Mouse (Mus musculus): ENCODE results near the gene Ifnar1.

Gene Ifnar1

GRCm38 (mm10) chr16:91461066-91461638 lies 23.9 kb upstream of the Ifnar1 start:
- no peak for ATAC-seq (ENCODE audit: low TSS enrichment)

GRCm38 (mm10) chr16:91461773-91462181 lies 23.3 kb upstream of the Ifnar1 start:
- no peak for ATAC-seq (ENCODE audit: low TSS enrichment)

GRCm38 (mm10) chr16:91462644-91463043 lies 22.4 kb upstream of the Ifnar1 start:
- no peak for ATAC-seq (ENCODE audit: low TSS enrichment)

- no peak for ATAC-seq (ENCODE audit: low TSS enrichment)
Observed at GRCm38 (mm10) chr16:91463400-91463799, 21.6 kb upstream of the Ifnar1 start.

- ATAC-seq (ENCODE audit: low TSS enrichment) = no peak
Observed at GRCm38 (mm10) chr16:91463836-91464400, 21.1 kb upstream of the Ifnar1 start.

GRCm38 (mm10) chr16:91464594-91465504 lies 20.2 kb upstream of the Ifnar1 start:
- peak; percentile 94 for ATAC-seq (ENCODE audit: low TSS enrichment)

- no peak for ATAC-seq (ENCODE audit: low TSS enrichment)
Observed at GRCm38 (mm10) chr16:91465505-91466240, 19.4 kb upstream of the Ifnar1 start.

- ATAC-seq (ENCODE audit: low TSS enrichment) = peak; percentile 75
Observed at GRCm38 (mm10) chr16:91466566-91466965, 18.5 kb upstream of the Ifnar1 start.

- no peak for ATAC-seq (ENCODE audit: low TSS enrichment)
Observed at GRCm38 (mm10) chr16:91470470-91470869, 14.6 kb upstream of the Ifnar1 start.

GRCm38 (mm10) chr16:91471481-91471880 lies 13.6 kb upstream of the Ifnar1 start:
- no peak for ATAC-seq (ENCODE audit: low TSS enrichment)

- ATAC-seq (ENCODE audit: low TSS enrichment) = no peak
Observed at GRCm38 (mm10) chr16:91475753-91476152, 9.3 kb upstream of the Ifnar1 start.

GRCm38 (mm10) chr16:91478067-91478466 lies 7.0 kb upstream of the Ifnar1 start:
- ATAC-seq (ENCODE audit: low TSS enrichment) = no peak

GRCm38 (mm10) chr16:91480517-91480916 lies 4.5 kb upstream of the Ifnar1 start:
- ATAC-seq (ENCODE audit: low TSS enrichment) = no peak

GRCm38 (mm10) chr16:91484387-91484786 lies 651 bp upstream of the Ifnar1 start:
- ATAC-seq (ENCODE audit: low TSS enrichment) = peak; percentile 15; the same call in 1 of the 2 replicates

- ATAC-seq (ENCODE audit: low TSS enrichment) = no peak
Observed at GRCm38 (mm10) chr16:91485841-91486240, 803 bp downstream of the Ifnar1 start.

- peak; percentile 2; the same call in 1 of the 2 replicates for ATAC-seq (ENCODE audit: low TSS enrichment)
Observed at GRCm38 (mm10) chr16:91488066-91488465, 3.0 kb downstream of the Ifnar1 start.

GRCm38 (mm10) chr16:91490897-91491296 lies 5.9 kb downstream of the Ifnar1 start:
- peak; percentile 26; the same call in 1 of the 2 replicates for ATAC-seq (ENCODE audit: low TSS enrichment)

GRCm38 (mm10) chr16:91491473-91491872 lies 6.4 kb downstream of the Ifnar1 start:
- no peak for ATAC-seq (ENCODE audit: low TSS enrichment)

GRCm38 (mm10) chr16:91495501-91495900 lies 10.5 kb downstream of the Ifnar1 start:
- no peak for ATAC-seq (ENCODE audit: low TSS enrichment)

- ATAC-seq (ENCODE audit: low TSS enrichment) = no peak
Observed at GRCm38 (mm10) chr16:91496206-91496605, 11.2 kb downstream of the Ifnar1 start.

- ATAC-seq (ENCODE audit: low TSS enrichment) = no peak
Observed at GRCm38 (mm10) chr16:91496766-91497165, 11.7 kb downstream of the Ifnar1 start.

- ATAC-seq (ENCODE audit: low TSS enrichment) = no peak
Observed at GRCm38 (mm10) chr16:91498041-91498440, 13.0 kb downstream of the Ifnar1 start.
